ENCODE assay signal across 14 mouse cellular contexts in genomic region chr3:32495856-32496710, GRCm38 (mm10). TPM values are rescaled to one million over a fixed set of nuclear protein-coding genes. Genes with fewer than 3 reads are reported as not detected.
A peak's percentile ranks its signal among the peaks of the same experiment; 100 is the strongest.
DNase-seq lines count a peak whose midpoint lies in the region; ATAC-seq lines count a peak whose summit lies in the region.
"Had no signal": no experiment of that assay in that cellular context is flagged by ENCODE, and none has a peak within 500 bp of the region (broad histone marks: within the 10 kb centered on the region; RNA-seq: fewer than 3 reads in every experiment).

No protein-coding gene starts in this region.

- no peak overlapping the region for H3K4me3 ChIP-seq in hindbrain, embryonic 10.5 days
- no peak overlapping the region for H3K4me3 ChIP-seq in hindbrain, embryonic 14.5 days (replicated peaks; ENCODE audit: low read length)
- no peak overlapping the region for H3K4me3 ChIP-seq in embryonic facial prominence, embryonic 10.5 days
- no peak overlapping the region for H3K4me3 ChIP-seq in midbrain, embryonic 13.5 days (replicated peaks)
- H3K4me3 ChIP-seq: heart, adult 2 months had no signal

- WGBS in hindbrain, embryonic 10.5 days: 34% methylated on average over 8 of the region's 8 CpGs
- WGBS in hindbrain, embryonic 14.5 days: 38% methylated on average over 8 of the region's 8 CpGs
- 47% methylated on average over 8 of the region's 8 CpGs for WGBS in embryonic facial prominence, embryonic 10.5 days
- WGBS in midbrain, embryonic 13.5 days: 28% methylated on average over 7 of the region's 8 CpGs

- peaks cover 23% of the 10 kb centered on the region for H3K4me1 ChIP-seq in hindbrain, embryonic 10.5 days (replicated peaks)
- no peaks in the 10 kb centered on the region for H3K4me1 ChIP-seq in hindbrain, embryonic 14.5 days (replicated peaks; ENCODE audit: control insufficient read depth, insufficient read depth, low read length)
- peaks cover 25% of the 10 kb centered on the region for H3K4me1 ChIP-seq in embryonic facial prominence, embryonic 10.5 days
- peaks cover 16% of the 10 kb centered on the region for H3K4me1 ChIP-seq in midbrain, embryonic 13.5 days (replicated peaks)

- no peaks in the 10 kb centered on the region for H3K9me3 ChIP-seq in hindbrain, embryonic 10.5 days
- no peaks in the 10 kb centered on the region for H3K9me3 ChIP-seq in hindbrain, embryonic 14.5 days (ENCODE audit: control insufficient read depth, low read length)
- no peaks in the 10 kb centered on the region for H3K9me3 ChIP-seq in embryonic facial prominence, embryonic 10.5 days
- H3K9me3 ChIP-seq in midbrain, embryonic 13.5 days: no peaks in the 10 kb centered on the region

- H3K27ac ChIP-seq in hindbrain, embryonic 10.5 days: peak overlapping the region; percentile 76
- H3K27ac ChIP-seq in hindbrain, embryonic 14.5 days: no peak overlapping the region
- H3K27ac ChIP-seq in embryonic facial prominence, embryonic 10.5 days (replicated peaks): peak overlapping the region; percentile 44; the same call in 1 of the 2 replicates
- H3K27ac ChIP-seq in midbrain, embryonic 13.5 days: no peak overlapping the region
- H3K27ac ChIP-seq: heart, adult 2 months had no signal

- peak; percentile 23 for DNase-seq in hindbrain, embryonic 10.5 days (ENCODE audit: low spot score)
- no peak for DNase-seq in hindbrain, embryonic 14.5 days (ENCODE audit: low spot score)
- DNase-seq in MN1 (ENCODE audit: low spot score): peak; percentile 61
- no peak for DNase-seq in embryonic facial prominence, embryonic 10.5 days (ENCODE audit: low spot score)
- DNase-seq in right cerebral cortex, adult 18-20 months: no peak
- no peak for DNase-seq in adrenal gland, postnatal 25 days
- DNase-seq: cerebellum, postnatal 25 days; heart, adult 2 months; left cerebral cortex, postnatal 4 days; lung, adult 18-20 months; thymus, postnatal 4 days had no signal

- no peaks in the 10 kb centered on the region for H3K36me3 ChIP-seq in hindbrain, embryonic 10.5 days
- no peaks in the 10 kb centered on the region for H3K36me3 ChIP-seq in hindbrain, embryonic 14.5 days (replicated peaks; ENCODE audit: control insufficient read depth, insufficient read depth)
- H3K36me3 ChIP-seq in embryonic facial prominence, embryonic 10.5 days (replicated peaks): no peaks in the 10 kb centered on the region
- H3K36me3 ChIP-seq in midbrain, embryonic 13.5 days: no peaks in the 10 kb centered on the region

- H3K4me2 ChIP-seq in hindbrain, embryonic 14.5 days (replicated peaks): no peak overlapping the region
- no peak overlapping the region for H3K4me2 ChIP-seq in midbrain, embryonic 13.5 days (replicated peaks)

- ATAC-seq in hindbrain, embryonic 14.5 days (ENCODE audit: low FRiP score): no peak
- ATAC-seq in midbrain, embryonic 13.5 days: 0 out of 2 replicates have a peak, but pooled peaks have one; percentile 34
- ATAC-seq in cerebellum, adult (ENCODE audit: insufficient number of reproducible peaks, low FRiP score, low TSS enrichment): no peak
- ATAC-seq: intestine, postnatal 0 days had no signal

- H3K9ac ChIP-seq in hindbrain, embryonic 14.5 days: no peak overlapping the region
- no peak overlapping the region for H3K9ac ChIP-seq in midbrain, embryonic 13.5 days (replicated peaks)

- no peaks in the 10 kb centered on the region for H3K27me3 ChIP-seq in hindbrain, embryonic 10.5 days (ENCODE audit: insufficient read depth, poor library complexity, severe bottlenecking)
- H3K27me3 ChIP-seq in hindbrain, embryonic 14.5 days (ENCODE audit: control insufficient read depth, insufficient read depth, low read length): no peaks in the 10 kb centered on the region
- no peaks in the 10 kb centered on the region for H3K27me3 ChIP-seq in embryonic facial prominence, embryonic 10.5 days (replicated peaks; ENCODE audit: low read depth, poor library complexity, severe bottlenecking)
- no peaks in the 10 kb centered on the region for H3K27me3 ChIP-seq in midbrain, embryonic 13.5 days

RNA-seq across cellular contexts. Expression of gene Kcnmb3, which starts 4.1 kb away (rescaled TPM):
- polyA plus RNA-seq in hindbrain, embryonic 10.5 days (2016; fragmentation: Nextera tagmentation; extraction: Ambion mirVana): not detected in 2 replicates
- 0.11 TPM in 1 of 2 replicates, not detected in the other for polyA plus RNA-seq in hindbrain, embryonic 14.5 days (2014; fragmentation: Nextera tagmentation; extraction: Ambion mirVana)
- polyA plus RNA-seq in embryonic facial prominence, embryonic 10.5 days (2016; fragmentation: Nextera tagmentation; extraction: Ambion mirVana): 0.09 TPM in 1 of 2 replicates, not detected in the other
- 0.09 and 0.15 TPM in 2 replicates for polyA plus RNA-seq in midbrain, embryonic 13.5 days (2015; fragmentation: Nextera tagmentation; extraction: Ambion mirVana)
- total RNA-seq in adrenal gland, postnatal 25 days (2021): 0.90 and 1.7 TPM in 2 replicates
- total RNA-seq: heart, adult 2 months had no signal
- polyA plus RNA-seq: heart, adult 2 months had no signal

RNA-seq across cellular contexts. Expression of gene Zfp639, which starts 14.0 kb away (rescaled TPM):
- polyA plus RNA-seq in hindbrain, embryonic 10.5 days (2016; fragmentation: Nextera tagmentation; extraction: Ambion mirVana): 37.8 and 42.6 TPM in 2 replicates
- 39.6 and 44.1 TPM in 2 replicates for polyA plus RNA-seq in hindbrain, embryonic 14.5 days (2014; fragmentation: Nextera tagmentation; extraction: Ambion mirVana)
- polyA plus RNA-seq in embryonic facial prominence, embryonic 10.5 days (2016; fragmentation: Nextera tagmentation; extraction: Ambion mirVana): 40.7 and 41.0 TPM in 2 replicates
- polyA plus RNA-seq in midbrain, embryonic 13.5 days (2015; fragmentation: Nextera tagmentation; extraction: Ambion mirVana): 36.5 and 40.4 TPM in 2 replicates
- total RNA-seq in adrenal gland, postnatal 25 days (2021): 31.7 and 38.1 TPM in 2 replicates

RNA-seq across cellular contexts. Expression of gene Mfn1, which starts 33.2 kb away (rescaled TPM):
- polyA plus RNA-seq in hindbrain, embryonic 10.5 days (2016; fragmentation: Nextera tagmentation; extraction: Ambion mirVana): 24.8 and 24.9 TPM in 2 replicates
- 34.6 and 41.7 TPM in 2 replicates for polyA plus RNA-seq in hindbrain, embryonic 14.5 days (2014; fragmentation: Nextera tagmentation; extraction: Ambion mirVana)
- polyA plus RNA-seq in embryonic facial prominence, embryonic 10.5 days (2016; fragmentation: Nextera tagmentation; extraction: Ambion mirVana): 23.9 and 24.9 TPM in 2 replicates
- 35.9 and 39.9 TPM in 2 replicates for polyA plus RNA-seq in midbrain, embryonic 13.5 days (2015; fragmentation: Nextera tagmentation; extraction: Ambion mirVana)
- total RNA-seq in adrenal gland, postnatal 25 days (2021): 74.2 and 83.9 TPM in 2 replicates

Comparison
In these comparisons a context has a peak if more than half of its experiments do, and no peak if none do; other contexts are left out.
1. DNase-seq: peak in hindbrain, embryonic 10.5 days (single experiment) and MN1 (single experiment); none in hindbrain, embryonic 14.5 days (single experiment), embryonic facial prominence, embryonic 10.5 days (single experiment), right cerebral cortex, adult 18-20 months (single experiment) and adrenal gland, postnatal 25 days (single experiment).
2. H3K27ac ChIP-seq: peak in hindbrain, embryonic 10.5 days (single experiment) and embryonic facial prominence, embryonic 10.5 days (single experiment); none in hindbrain, embryonic 14.5 days (single experiment) and midbrain, embryonic 13.5 days (single experiment).